Mouse (Mus musculus) layer of hippocampus, postnatal 10 days (tissue): ENCODE data around the gene 4930579F01Rik. TPM values are rescaled to one million over a fixed set of nuclear protein-coding genes. Genes with fewer than 3 reads are reported as not detected.
"Not testable (repeated sequence)": the region's sequence is repeated elsewhere in the genome, so short reads cannot be mapped to it uniquely, and the experiment has no call there.

Experiments used
- DNase-seq, 2 experiments: peaks; one replicate each; pipeline ENCODE4 v3.0.0; 2021; ENCODE audit warnings: low spot score in 2 of 2
- total RNA-seq, 2 experiments: library from RNA; stranded (reverse); gene quantifications; 2 replicates each; pipeline ENCODE4 v1.2.3; 2021

Gene 4930579F01Rik
- total RNA-seq, 2 experiments from 2014 or later, result not detected

DNA sequence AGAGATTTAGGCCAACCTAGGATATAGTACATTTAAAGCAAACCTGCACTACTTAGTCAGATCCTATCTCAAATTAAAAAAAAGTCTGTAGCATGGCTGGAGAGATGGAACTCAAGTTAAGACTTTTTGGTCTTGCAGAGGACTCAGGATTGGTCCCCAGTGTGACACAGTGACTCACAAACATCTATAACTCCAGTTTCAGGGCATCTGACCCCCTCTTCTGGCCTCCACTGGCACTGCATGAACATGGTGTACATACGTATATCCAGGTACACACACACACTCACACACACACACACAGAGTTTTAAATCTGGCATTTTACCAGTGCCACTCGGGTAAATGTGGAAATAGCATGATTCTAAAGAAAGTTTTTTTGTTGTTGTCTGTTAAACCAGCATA is 44.8 kb downstream of the 4930579F01Rik start:
- no peak for DNase-seq

- DNase-seq, result peak; percentile 79 to 84
Measured at GRCm38 (mm10) chr3:138144642-138145171, 48.9 kb downstream of the 4930579F01Rik start, which contains the start of gene Mttp. TSS of gene Mttp (minus strand) at chr3:138144968.

DNA sequence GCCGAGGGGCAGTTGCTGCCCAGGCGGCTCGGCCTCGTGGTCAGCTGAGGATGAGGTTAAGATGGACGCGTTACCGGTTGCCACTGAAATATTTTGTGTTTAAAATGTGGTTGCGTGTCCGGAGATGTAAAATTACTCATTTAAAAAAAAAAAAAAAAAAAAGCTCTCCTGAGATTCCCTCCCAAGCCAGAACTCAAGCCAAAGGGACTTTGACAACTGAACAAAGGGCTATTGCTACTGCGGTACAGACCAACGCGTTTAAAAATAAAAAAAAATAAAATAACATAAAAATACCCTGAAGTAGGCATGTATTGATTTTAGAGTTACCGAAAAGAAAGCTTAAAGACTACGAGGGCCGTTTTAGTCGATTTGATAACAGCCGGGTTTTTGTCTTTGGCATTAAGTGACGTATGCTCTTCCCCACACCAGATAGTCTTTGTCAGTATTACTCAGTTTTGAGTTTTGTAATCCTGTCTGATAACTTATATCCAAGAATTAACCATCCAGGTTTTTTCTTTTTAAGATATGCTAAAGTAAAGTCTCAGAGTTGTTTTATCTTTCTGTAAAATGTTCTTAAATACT is 49.5 kb downstream of the 4930579F01Rik start:
- DNase-seq, result no peak

DNA sequence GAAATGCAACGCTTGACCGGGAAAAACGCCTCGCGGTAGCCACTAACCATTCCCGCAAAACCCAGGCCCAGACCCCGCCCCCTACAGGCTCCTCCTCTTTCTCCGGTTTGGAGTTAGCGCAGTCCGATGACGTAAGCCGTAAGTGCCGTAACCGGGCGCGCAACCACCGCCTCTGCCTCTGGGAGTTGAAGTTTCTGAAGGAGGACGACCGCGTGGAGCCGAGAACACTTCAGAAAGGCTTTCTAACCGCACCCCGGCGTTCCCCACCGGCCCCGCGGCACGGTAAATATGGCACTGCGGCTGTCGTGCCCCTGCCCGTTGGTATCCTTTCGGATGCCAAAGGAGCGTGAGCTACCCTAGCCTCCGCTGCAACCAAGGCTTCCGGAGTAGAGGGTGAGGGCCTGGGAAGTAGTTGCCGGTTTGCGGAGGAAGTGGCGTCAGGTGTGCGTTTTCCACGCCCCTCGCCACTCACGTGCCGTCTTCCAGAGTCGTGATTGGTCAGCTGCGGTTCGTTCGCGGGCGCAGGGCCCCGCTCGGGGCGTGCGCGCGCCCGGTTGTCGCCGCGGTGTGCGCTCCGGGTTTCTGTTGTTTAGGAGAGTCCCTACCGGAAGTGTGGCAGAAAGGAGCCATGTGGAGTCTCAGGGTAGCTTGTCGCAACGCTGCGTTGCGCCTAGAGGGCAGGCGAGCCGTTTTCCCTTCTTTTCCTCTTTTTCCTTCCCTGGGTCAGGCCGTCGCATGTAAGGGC is 50.1 kb downstream of the 4930579F01Rik start, which contains the start of gene Trmt10a:
Gene Trmt10a (plus strand): TSS at position 134 of the 745 bp plus-strand sequence.
- DNase-seq, result peak; percentile 98

DNA sequence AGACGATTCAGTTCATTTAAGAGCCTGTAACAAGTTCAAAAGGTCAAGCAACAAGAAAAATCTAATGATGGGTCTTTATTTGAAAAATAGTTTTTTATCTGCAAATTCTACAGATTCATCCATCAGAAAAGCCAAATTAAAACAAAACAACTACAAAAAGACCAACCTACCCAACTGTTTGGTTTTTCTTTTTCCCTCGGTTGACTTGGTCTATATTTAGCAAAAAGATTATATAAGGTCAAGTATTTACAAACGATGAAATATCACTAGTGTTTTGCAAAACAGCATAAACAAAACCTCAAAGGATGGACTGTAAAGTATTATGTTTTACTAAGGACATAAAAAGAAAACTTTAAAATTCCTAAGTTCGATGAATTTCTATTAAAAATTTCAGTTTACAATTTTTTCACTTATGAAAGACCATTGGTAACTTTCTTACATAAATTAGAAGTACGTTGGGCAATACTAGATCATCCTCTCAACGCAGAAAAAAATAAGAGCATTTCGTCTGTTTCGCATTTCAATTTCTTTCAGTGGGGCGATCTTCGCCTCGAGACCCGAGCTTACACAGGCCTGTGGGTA is 50.8 kb downstream of the 4930579F01Rik start:
- no peak for DNase-seq

- DNase-seq, result no peak
Measured at GRCm38 (mm10) chr3:138142052-138142732, 51.4 kb downstream of the 4930579F01Rik start.

GRCm38 (mm10) chr3:138139663-138140062 is 54.0 kb downstream of the 4930579F01Rik start:
- DNase-seq, result no peak

- DNase-seq, result not testable (repeated sequence)
Measured at GRCm38 (mm10) chr3:138138146-138138545, 55.5 kb downstream of the 4930579F01Rik start.

DNA sequence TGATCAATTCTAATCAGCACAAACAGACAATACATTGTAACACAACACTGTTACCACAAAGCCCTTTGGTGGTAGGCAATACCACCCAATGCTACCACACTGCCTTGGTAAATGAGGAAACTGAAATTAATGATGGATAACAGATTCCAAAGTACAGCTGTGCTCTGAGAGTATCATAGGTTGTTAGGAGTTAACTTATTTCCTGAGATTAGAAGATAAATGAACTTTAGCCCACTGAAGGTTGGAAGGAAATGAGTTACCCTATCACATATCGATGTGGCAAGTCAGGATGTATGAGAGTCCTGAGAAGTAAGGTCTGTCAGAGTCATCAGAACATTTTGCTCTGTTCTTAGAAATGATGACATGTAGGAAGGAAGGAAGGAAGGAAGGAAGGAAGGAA is 59.1 kb downstream of the 4930579F01Rik start:
- DNase-seq, result no peak

- DNase-seq, result no peak
Measured at GRCm38 (mm10) chr3:138133916-138134315, 59.7 kb downstream of the 4930579F01Rik start.

GRCm38 (mm10) chr3:138133463-138133862 is 60.2 kb downstream of the 4930579F01Rik start:
- DNase-seq, result no peak

DNA sequence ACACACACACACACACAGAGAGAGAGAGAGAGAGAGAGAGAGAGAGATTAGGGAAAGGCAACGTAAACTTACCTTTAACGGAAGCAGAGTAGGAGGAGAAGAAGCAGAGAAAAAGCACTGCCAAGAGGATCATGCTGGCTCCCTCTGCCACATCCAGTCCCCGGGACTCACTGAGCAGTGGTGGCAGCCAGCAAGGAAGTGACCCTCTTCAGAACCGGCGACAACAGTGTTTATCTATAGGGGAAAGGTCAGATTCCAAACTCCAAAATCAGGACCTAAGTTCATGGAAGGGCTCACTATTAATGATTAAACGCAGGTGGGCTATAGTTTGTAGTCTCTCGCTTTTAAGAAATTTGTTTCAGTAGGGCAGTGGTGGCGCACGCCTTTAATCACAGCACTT is 62.5 kb downstream of the 4930579F01Rik start:
- no peak for DNase-seq

- no peak for DNase-seq
Measured at GRCm38 (mm10) chr3:138130692-138131091, 62.9 kb downstream of the 4930579F01Rik start.

GRCm38 (mm10) chr3:138129110-138129509 is 64.5 kb downstream of the 4930579F01Rik start:
- DNase-seq, result no peak

- DNase-seq, result no peak
Measured at GRCm38 (mm10) chr3:138123842-138124241, 69.8 kb downstream of the 4930579F01Rik start.

GRCm38 (mm10) chr3:138121461-138121860 is 72.2 kb downstream of the 4930579F01Rik start:
- DNase-seq, result no peak

- DNase-seq, result no peak
Measured at GRCm38 (mm10) chr3:138119444-138120105, 74.0 kb downstream of the 4930579F01Rik start.

DNA sequence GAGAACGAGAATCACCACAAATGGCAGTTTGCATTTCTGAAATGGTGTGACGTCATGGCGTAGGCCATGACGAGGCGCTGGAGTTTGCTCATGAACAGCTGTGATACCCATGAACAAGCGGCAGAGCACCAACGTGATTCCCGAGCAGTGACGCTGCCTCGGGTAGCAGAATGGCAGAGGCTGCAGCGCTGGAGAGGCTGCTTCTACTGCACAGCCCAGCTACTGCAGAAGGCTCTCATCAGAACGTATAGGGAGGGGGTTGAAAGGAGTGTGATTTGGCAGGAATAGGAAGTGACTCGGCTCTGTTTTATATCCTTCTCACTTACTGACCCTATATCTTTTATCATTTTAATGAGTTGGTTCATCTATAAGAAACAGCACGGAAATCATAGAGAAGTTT is 74.8 kb downstream of the 4930579F01Rik start:
- no peak for DNase-seq

DNA sequence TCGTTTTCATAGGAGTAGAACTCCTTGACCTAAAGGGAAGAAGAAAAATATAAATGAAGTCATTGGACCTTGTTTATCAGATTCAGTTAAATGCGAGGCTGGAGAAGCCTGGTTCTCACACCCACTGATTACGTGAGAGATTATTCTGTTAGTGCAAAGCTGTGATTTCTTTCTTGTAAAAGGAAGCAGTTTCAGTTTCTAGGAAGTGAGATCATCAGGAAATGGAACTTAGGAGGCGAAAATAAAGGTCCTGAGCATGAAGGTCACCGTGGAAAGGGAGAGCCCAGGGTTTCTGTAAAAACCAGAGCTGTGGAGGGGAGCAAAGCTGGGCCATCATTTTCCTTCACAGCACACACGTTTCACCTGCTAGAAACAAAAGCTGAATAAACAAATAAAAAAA is 75.2 kb downstream of the 4930579F01Rik start:
- no peak for DNase-seq

DNA sequence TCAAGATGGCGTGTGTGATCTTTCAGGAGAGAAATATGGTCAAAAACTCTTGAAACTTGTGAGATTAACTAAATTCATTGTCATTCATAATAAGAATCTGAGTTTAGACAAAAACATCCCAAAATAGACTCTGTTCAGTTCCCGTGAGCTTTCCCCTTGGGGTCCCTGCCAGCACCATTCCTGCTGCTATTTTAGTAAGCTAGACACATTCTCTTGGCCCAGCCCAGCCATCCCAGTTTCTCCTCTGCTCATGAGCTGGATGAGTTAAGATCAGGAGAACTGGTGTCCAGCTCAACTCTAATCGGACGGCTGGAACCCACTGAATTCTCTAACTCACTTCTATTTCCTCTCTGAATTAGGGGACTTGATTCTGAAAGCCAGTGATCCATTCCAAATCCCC is 76.8 kb downstream of the 4930579F01Rik start:
- no peak for DNase-seq

- DNase-seq, result no peak
Measured at GRCm38 (mm10) chr3:138114106-138114505, 79.5 kb downstream of the 4930579F01Rik start.
